Mouse (Mus musculus): ENCODE data around the gene Aknad1. TPM values are rescaled to one million over a fixed set of nuclear protein-coding genes. Genes with fewer than 3 reads are reported as not detected.

The Aknad1 gene
- total RNA-seq, 2 experiments from 2014 or later = not detected

Other genes starting within 250 kb of the Aknad1 start
- 1 to 10 TPM in 1 of 2 experiments, under 1 TPM in 1; 0.92 to 1.6 TPM for gene 1700013F07Rik, start 205.5 kb upstream of the Aknad1 start, total RNA-seq (2021)
- gene 5330417C22Rik, start 203.1 kb upstream of the Aknad1 start, total RNA-seq (2021) = 10 to 100 TPM; 28.2 to 36.0 TPM
- gene Tmem167b, start 177.2 kb upstream of the Aknad1 start, total RNA-seq (2021) = 10 to 100 TPM; 42.5 to 44.7 TPM
- 10 to 100 TPM; 34.9 to 35.4 TPM for gene Taf13, start 168.0 kb upstream of the Aknad1 start, total RNA-seq (2021)
- 100 to 1,000 TPM; 127 to 137 TPM for gene Wdr47, start 148.4 kb upstream of the Aknad1 start, total RNA-seq (2021)
- gene Clcc1, start 85.7 kb upstream of the Aknad1 start, total RNA-seq (2021) = 10 to 100 TPM; 28.3 to 31.0 TPM
- gene Gpsm2, start 17.3 kb upstream of the Aknad1 start, total RNA-seq (2021) = 10 to 100 TPM; 15.5 to 16.0 TPM
- 10 to 100 TPM; 20.8 to 24.5 TPM for gene Stxbp3, start 100.9 kb downstream of the Aknad1 start, total RNA-seq (2021)
- gene Fndc7, start 150.3 kb downstream of the Aknad1 start, total RNA-seq (2021) = under 1 TPM in 1 of 2 experiments, not detected in 1; 0.09 TPM
- gene Prpf38b, start 172.1 kb downstream of the Aknad1 start, total RNA-seq (2021) = 10 to 100 TPM; 39.6 to 43.8 TPM
- 1 to 10 TPM; 3.1 to 4.4 TPM for gene Henmt1, start 200.2 kb downstream of the Aknad1 start, total RNA-seq (2021)
- not detected for gene Gm9857, start 200.8 kb downstream of the Aknad1 start, total RNA-seq (2021)